Mouse (Mus musculus) heart, embryonic 14.5 days (tissue): ENCODE measurements around the gene Tph1. TPM values are rescaled to one million over a fixed set of nuclear protein-coding genes. Genes with fewer than 3 reads are reported as not detected.

Experiments used
- ATAC-seq: fragments of 200-750 bp; cut with Nextera tagmentation; 2 replicates; pipeline ENCODE4 v1.8.0; 2017; ENCODE audit warnings: low read depth, moderate TSS enrichment; ENCODE audit not compliant: insufficient number of reproducible peaks, insufficient read depth, low FRiP score
- H3K27ac ChIP-seq, 2 experiments: fragments of 200-500 bp in 1 of 2; fragments of 300-500 bp in 1 of 2; sonication (generic) in 1 of 2; replicated peaks in 1 of 2; 2 replicates each; pipeline ENCODE4 v1.5.1; 2012 to 2014; ENCODE audit warnings: low read depth in 2 of 2, low read length in 2 of 2, control low read depth in 1 of 2, mild to moderate bottlenecking in 1 of 2, mixed read lengths in 1 of 2; ENCODE audit not compliant: control insufficient read depth in 1 of 2, insufficient read depth in 1 of 2
- H3K27me3 ChIP-seq: fragments of 300-500 bp; sonication (generic); 2 replicates; pipeline ENCODE4 v1.6.1; 2014; ENCODE audit warnings: mild to moderate bottlenecking, low read length, control low read depth; ENCODE audit not compliant: control insufficient read depth, insufficient read depth
- H3K36me3 ChIP-seq: fragments of 300-500 bp; sonication (generic); 2 replicates; pipeline ENCODE4 v1.6.1; 2014; ENCODE audit warnings: mild to moderate bottlenecking, control low read depth, low read length, mixed read lengths; ENCODE audit not compliant: control insufficient read depth, insufficient read depth
- H3K4me1 ChIP-seq, 2 experiments: fragments of 200-500 bp in 1 of 2; fragments of 300-500 bp in 1 of 2; sonication (generic) in 1 of 2; 2 replicates each; pipeline ENCODE4 v1.6.1; 2012 to 2014; ENCODE audit warnings: low read length in 2 of 2, control low read depth in 1 of 2, mixed read lengths in 1 of 2; ENCODE audit not compliant: control insufficient read depth in 2 of 2, insufficient read depth in 2 of 2
- H3K4me2 ChIP-seq: fragments of 300-500 bp; sonication (generic); 2 replicates; pipeline ENCODE4 v1.6.1; 2014; ENCODE audit warnings: mild to moderate bottlenecking, low read length
- H3K4me3 ChIP-seq, 2 experiments: fragments of 200-500 bp in 1 of 2; fragments of 300-500 bp in 1 of 2; sonication (generic) in 1 of 2; 2 replicates each; pipeline ENCODE4 v1.5.1; 2012 to 2014; ENCODE audit warnings: low read length in 2 of 2, mild to moderate bottlenecking in 2 of 2, control low read depth in 1 of 2, low read depth in 1 of 2, moderate library complexity in 1 of 2; ENCODE audit not compliant: control insufficient read depth in 1 of 2, insufficient read depth in 1 of 2
- H3K9ac ChIP-seq: fragments of 300-500 bp; sonication (generic); 2 replicates; pipeline ENCODE4 v1.6.1; 2014; ENCODE audit warnings: mild to moderate bottlenecking, low read length
- H3K9me3 ChIP-seq: fragments of 300-500 bp; sonication (generic); 2 replicates; pipeline ENCODE4 v1.6.1; 2016; ENCODE audit warnings: low read length, control low read depth; ENCODE audit not compliant: control insufficient read depth
- WGBS: fragments of 180-500 bp; shearing (Covaris S2); extraction: QIAGEN DNeasy Blood & Tissue Kit; methylation state at CpG from one replicate; pipeline ENCODE4 v1.1.7; 2014; 5-methylcytosine and 5-hydroxymethylcytosine counted together
- polyA plus RNA-seq: library from polyadenylated mRNA; unstranded; fragments of >200 nt; fragmentation: Nextera tagmentation; extraction: Ambion mirVana; gene quantifications from 2 replicates; pipeline ENCODE4 v1.2.1, GENCODE M21; 2014

Tph1 gene
- polyA plus RNA-seq, 1 experiment from 2014 or later, result 0.12 TPM

- H3K4me2 ChIP-seq, result no peak overlapping the region
- no peaks in the 10 kb centered on the region for H3K27me3 ChIP-seq
- 0 out of 2 replicates have a peak, but pooled peaks have one; percentile 31 for ATAC-seq
- no peak overlapping the region for H3K27ac ChIP-seq
- no peak overlapping the region for H3K4me3 ChIP-seq
- peaks cover 13 to 21% of the 10 kb centered on the region in 2 experiments for H3K4me1 ChIP-seq
- peaks cover 6% of the 10 kb centered on the region; the same call in 1 of the 2 replicates for H3K36me3 ChIP-seq
- WGBS, result 86% methylated on average over 23 of the region's 23 CpGs
- no peaks in the 10 kb centered on the region for H3K9me3 ChIP-seq
- 0 out of 2 replicates have a peak overlapping the region, but pooled peaks have one; percentile 8 for H3K9ac ChIP-seq
Measured at GRCm38 (mm10) chr7:46618416-46619110, 53.8 kb downstream of the Tph1 start.

DNA sequence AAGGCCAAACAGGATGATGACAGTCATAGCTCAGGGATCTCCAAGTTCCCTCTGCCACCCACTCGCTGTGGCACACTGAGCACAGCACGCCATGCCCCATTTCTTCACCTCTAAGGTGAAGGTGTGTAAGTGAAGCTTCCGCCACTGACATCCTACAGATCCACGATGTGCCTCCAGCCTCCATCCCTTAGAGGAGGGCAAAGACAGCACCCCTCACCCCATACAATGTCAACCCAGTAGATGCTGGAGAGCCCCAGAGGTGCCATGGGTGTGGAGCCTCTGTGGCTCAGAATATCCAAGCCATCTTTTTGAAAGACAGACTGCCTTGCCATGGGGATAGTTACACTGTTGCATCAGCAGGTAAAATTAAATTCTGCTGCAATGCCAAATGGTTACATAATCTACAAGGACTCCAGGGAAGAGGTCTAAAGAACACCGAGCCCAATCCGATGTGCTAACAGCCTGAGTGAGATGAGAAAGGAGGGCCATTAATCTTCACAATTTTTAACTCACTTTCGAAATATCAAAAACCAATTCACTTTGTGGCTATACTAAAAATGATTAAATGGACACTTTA is 55.8 kb downstream of the Tph1 start:
- H3K9ac ChIP-seq, result no peak overlapping the region
- WGBS, result 86% methylated on average over 7 of the region's 7 CpGs

DNA sequence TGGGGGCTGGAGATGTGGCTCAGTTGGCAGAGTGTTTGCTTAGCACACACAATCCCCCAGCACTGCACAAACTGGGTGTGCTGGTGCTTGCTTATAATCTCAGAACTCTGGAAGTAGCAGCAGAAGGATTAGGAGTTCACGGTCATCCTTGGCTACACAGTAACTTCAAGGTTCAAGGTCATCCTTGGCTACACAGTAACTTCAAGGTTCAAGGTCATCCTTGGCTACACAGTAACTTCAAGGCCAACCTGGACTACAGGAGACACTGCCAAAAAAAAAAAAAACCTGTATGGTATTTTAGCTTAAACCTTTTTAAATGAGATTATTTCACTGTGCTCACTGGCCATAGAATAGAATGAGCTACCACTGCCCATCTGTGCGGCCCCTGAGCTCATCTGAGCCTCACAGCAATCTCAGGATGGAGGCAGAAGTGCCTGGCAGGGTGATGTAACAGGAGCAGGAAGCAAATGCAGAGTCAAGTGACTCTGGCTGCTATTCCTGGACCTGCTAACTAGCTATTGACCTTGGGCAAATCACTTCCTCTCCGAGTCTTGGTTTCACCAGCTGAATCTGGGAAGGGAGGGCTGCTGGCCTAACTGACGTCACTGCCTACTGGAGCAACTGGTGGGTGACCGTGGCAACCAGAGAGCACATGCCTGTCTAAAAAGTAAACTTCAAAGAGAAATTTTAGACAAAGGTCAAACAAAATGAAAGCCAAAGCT is 56.9 kb downstream of the Tph1 start:
- ATAC-seq, result no peak
- H3K36me3 ChIP-seq, result peaks cover under 1% of the 10 kb centered on the region; the same call in 1 of the 2 replicates
- H3K27me3 ChIP-seq, result no peaks in the 10 kb centered on the region
- no peaks in the 10 kb centered on the region for H3K9me3 ChIP-seq
- peaks cover 32 to 38% of the 10 kb centered on the region in 2 experiments for H3K4me1 ChIP-seq
- no peak overlapping the region for H3K4me3 ChIP-seq
- H3K27ac ChIP-seq, result peak overlapping the region; percentile 79 to 87
- no peak overlapping the region for H3K4me2 ChIP-seq
- H3K9ac ChIP-seq, result no peak overlapping the region
- 32% methylated on average over 5 of the region's 5 CpGs for WGBS

More for the DNA sequence above, 55.8 kb downstream of the Tph1 start:
- no peak overlapping the region for H3K4me3 ChIP-seq
- no peak overlapping the region for H3K4me2 ChIP-seq
- H3K27me3 ChIP-seq, result no peaks in the 10 kb centered on the region
- no peaks in the 10 kb centered on the region for H3K9me3 ChIP-seq
- peak overlapping the region; percentile 8 to 79; a peak in 3 of 4 replicates for H3K27ac ChIP-seq
- peaks cover 30 to 36% of the 10 kb centered on the region in 2 experiments for H3K4me1 ChIP-seq
- ATAC-seq, result no peak
- H3K36me3 ChIP-seq, result peaks cover 6% of the 10 kb centered on the region; the same call in 1 of the 2 replicates

GRCm38 (mm10) chr7:46614263-46614662 is 58.1 kb downstream of the Tph1 start:
- Histone ChIP-seq H3K9me3 (no peaks in the 10 kb centered on the region), H3K9ac (no peak overlapping the region), H3K27me3 (no peaks in the 10 kb centered on the region), H3K4me2 (no peak overlapping the region), H3K36me3 (no peaks in the 10 kb centered on the region), H3K4me3 (no peak overlapping the region), H3K4me1 (peaks cover 32 to 38% of the 10 kb centered on the region in 2 experiments), H3K27ac (no peak overlapping the region)
- no peak for ATAC-seq
- 88% methylated on average over 12 of the region's 12 CpGs for WGBS

- no peaks in the 10 kb centered on the region for H3K36me3 ChIP-seq
- no peak overlapping the region for H3K27ac ChIP-seq
- no peak overlapping the region for H3K9ac ChIP-seq
- no peak for ATAC-seq
- peaks cover 32 to 34% of the 10 kb centered on the region in 2 experiments for H3K4me1 ChIP-seq
- no peak overlapping the region for H3K4me2 ChIP-seq
- no peak overlapping the region for H3K4me3 ChIP-seq
- WGBS, result 59% methylated on average over 10 of the region's 10 CpGs
- no peaks in the 10 kb centered on the region for H3K27me3 ChIP-seq
- no peaks in the 10 kb centered on the region for H3K9me3 ChIP-seq
Measured at GRCm38 (mm10) chr7:46613091-46613490, 59.2 kb downstream of the Tph1 start.

GRCm38 (mm10) chr7:46612421-46612937 is 59.9 kb downstream of the Tph1 start:
- H3K9me3 ChIP-seq, result no peaks in the 10 kb centered on the region

GRCm38 (mm10) chr7:46611970-46612369 is 60.4 kb downstream of the Tph1 start:
- WGBS, result 32% methylated on average over 9 of the region's 9 CpGs

More at GRCm38 (mm10) chr7:46612421-46612937, 59.9 kb downstream of the Tph1 start:
- 75% methylated on average over 6 of the region's 6 CpGs for WGBS
- no peak for ATAC-seq
- Histone ChIP-seq H3K4me3 (no peak overlapping the region), H3K27ac (peak overlapping the region; percentile 48 to 55; a peak in 3 of 4 replicates), H3K36me3 (no peaks in the 10 kb centered on the region), H3K27me3 (no peaks in the 10 kb centered on the region), H3K9ac (peak overlapping the region; percentile 32; the same call in 1 of the 2 replicates), H3K4me1 (peaks cover 34 to 36% of the 10 kb centered on the region in 2 experiments), H3K4me2 (no peak overlapping the region)

More at GRCm38 (mm10) chr7:46611970-46612369, 60.4 kb downstream of the Tph1 start:
- Histone ChIP-seq H3K4me3 (no peak overlapping the region), H3K9ac (peak overlapping the region; percentile 18; the same call in 1 of the 2 replicates), H3K36me3 (no peaks in the 10 kb centered on the region), H3K27ac (peak overlapping the region; percentile 48 to 55; a peak in 3 of 4 replicates), H3K4me1 (peaks cover 38 to 39% of the 10 kb centered on the region in 2 experiments), H3K9me3 (no peaks in the 10 kb centered on the region), H3K27me3 (no peaks in the 10 kb centered on the region), H3K4me2 (no peak overlapping the region)
- ATAC-seq, result no peak
